Comparison of ENCODE assay signal across 13 mouse cellular contexts in genomic region chr5:114501252-114501651, GRCm38 (mm10). TPM values are rescaled to one million over a fixed set of nuclear protein-coding genes. Genes with fewer than 3 reads are reported as not detected.
DNase-seq lines count a peak whose midpoint lies in the region; ATAC-seq lines count a peak whose summit lies in the region.
"Had no signal": no experiment of that assay in that cellular context is flagged by ENCODE, and none has a peak within 500 bp of the region (broad histone marks: within the 10 kb centered on the region; RNA-seq: fewer than 3 reads in every experiment).

No protein-coding gene starts in this region.

- H3K4me3 ChIP-seq in megakaryocyte, embryonic 14.5 days (replicated peaks) = peak overlapping the region; percentile 1
- no peak overlapping the region for H3K4me3 ChIP-seq in embryonic facial prominence, embryonic 14.5 days (ENCODE audit: low read depth, low read length)
- H3K4me3 ChIP-seq: erythroblast, embryonic 14.5 days had no signal

- no peaks in the 10 kb centered on the region for H3K36me3 ChIP-seq in megakaryocyte, embryonic 14.5 days (replicated peaks; ENCODE audit: low read length)
- H3K36me3 ChIP-seq in embryonic facial prominence, embryonic 14.5 days (ENCODE audit: control insufficient read depth, insufficient read depth, low read length) = no peaks in the 10 kb centered on the region

- peaks cover 38% of the 10 kb centered on the region for H3K27me3 ChIP-seq in megakaryocyte, embryonic 14.5 days (replicated peaks)
- no peaks in the 10 kb centered on the region for H3K27me3 ChIP-seq in embryonic facial prominence, embryonic 14.5 days (replicated peaks; ENCODE audit: control insufficient read depth, insufficient read depth, low read length)

- peaks cover 30% of the 10 kb centered on the region for H3K4me1 ChIP-seq in megakaryocyte, embryonic 14.5 days
- no peaks in the 10 kb centered on the region for H3K4me1 ChIP-seq in embryonic facial prominence, embryonic 14.5 days (ENCODE audit: control insufficient read depth, insufficient read depth, low read length)

- H3K27ac ChIP-seq in embryonic facial prominence, embryonic 14.5 days (replicated peaks; ENCODE audit: low read depth, low read length) = peak overlapping the region; percentile 44; the same call in 1 of the 2 replicates
- H3K27ac ChIP-seq: macrophage had no signal

- ATAC-seq in megakaryocyte, adult 5-6 weeks (ENCODE audit: poor library complexity, severe bottlenecking) = no peak
- peak; percentile 90 for ATAC-seq in embryonic facial prominence, embryonic 14.5 days (ENCODE audit: low read depth)

- WGBS in embryonic facial prominence, embryonic 14.5 days = 40% methylated on average over 9 of the region's 9 CpGs

- no peak overlapping the region for H3K4me2 ChIP-seq in embryonic facial prominence, embryonic 14.5 days (ENCODE audit: low read depth, low read length)

- DNase-seq in adrenal gland, adult 2 months = peak; percentile 51
- DNase-seq in adrenal gland, adult 8-10 months = no peak
- peak; percentile 84 for DNase-seq in embryonic facial prominence, embryonic 14.5 days (ENCODE audit: low spot score)
- peak; percentile 27 for DNase-seq in lung, postnatal 36 days
- DNase-seq in right cerebral cortex, postnatal 14 days = no peak
- no peak for DNase-seq in spleen, postnatal 10 days (ENCODE audit: low spot score in 2 of 2)
- DNase-seq: cerebellum, postnatal 14 days; kidney, postnatal 25 days; thymus, postnatal 25 days had no signal

- no peak overlapping the region for H3K9ac ChIP-seq in embryonic facial prominence, embryonic 14.5 days (ENCODE audit: low read depth, low read length)

- peaks cover 42% of the 10 kb centered on the region for H3K9me3 ChIP-seq in megakaryocyte, embryonic 14.5 days
- no peaks in the 10 kb centered on the region for H3K9me3 ChIP-seq in embryonic facial prominence, embryonic 14.5 days (ENCODE audit: control insufficient read depth, low read length)

RNA-seq across cellular contexts. Expression of gene Mvk, which starts 57.2 kb away (rescaled TPM):
- total RNA-seq in adrenal gland, adult 2 months (2021) = 10 to 100 TPM; 32.6 to 34.0 TPM
- polyA plus RNA-seq in adrenal gland, adult 2 months (2012; rRNA removed) = 60.4 and 73.3 TPM in 2 replicates
- total RNA-seq in adrenal gland, adult 8-10 months (2022) = 10 to 100 TPM; 31.6 to 45.5 (median 37.1) TPM
- 131 and 255 TPM in 2 replicates for polyA plus RNA-seq in megakaryocyte, embryonic 14.5 days (2012; ENCODE audit: insufficient read depth, low replicate concordance)
- total RNA-seq in megakaryocyte, adult 5-6 weeks (2015) = 4.2 and 4.4 TPM in 2 replicates
- total RNA-seq in megakaryocyte, adult 5-6 weeks (2017) = 5.7 and 7.3 TPM in 2 replicates
- polyA plus RNA-seq in embryonic facial prominence, embryonic 14.5 days (2014; fragmentation: Nextera tagmentation; extraction: Ambion mirVana) = 42.6 and 48.2 TPM in 2 replicates

RNA-seq across cellular contexts. Expression of gene Mmab, which starts 57.4 kb away (rescaled TPM):
- 10 to 100 TPM; 21.2 to 23.1 TPM for total RNA-seq in adrenal gland, adult 2 months (2021)
- 27.4 and 37.4 TPM in 2 replicates for polyA plus RNA-seq in adrenal gland, adult 2 months (2012; rRNA removed)
- total RNA-seq in adrenal gland, adult 8-10 months (2022) = 10 to 100 TPM; 20.0 to 30.0 (median 24.4) TPM
- polyA plus RNA-seq in megakaryocyte, embryonic 14.5 days (2012; ENCODE audit: insufficient read depth, low replicate concordance) = 16.0 and 19.4 TPM in 2 replicates
- total RNA-seq in megakaryocyte, adult 5-6 weeks (2015) = 2.0 and 2.5 TPM in 2 replicates
- 3.6 and 4.2 TPM in 2 replicates for total RNA-seq in megakaryocyte, adult 5-6 weeks (2017)
- 26.1 and 30.8 TPM in 2 replicates for polyA plus RNA-seq in embryonic facial prominence, embryonic 14.5 days (2014; fragmentation: Nextera tagmentation; extraction: Ambion mirVana)

Comparison
In these comparisons a context has a peak if more than half of its experiments do, and no peak if none do; other contexts are left out.
1. DNase-seq: peak in adrenal gland, adult 2 months (single experiment), embryonic facial prominence, embryonic 14.5 days (single experiment) and lung, postnatal 36 days (single experiment); none in adrenal gland, adult 8-10 months (single experiment), right cerebral cortex, postnatal 14 days (single experiment) and spleen, postnatal 10 days (0 of 2).
2. RNA of gene Mmab, which starts 57.4 kb away (total RNA-seq): 20.0 to 30.0 TPM in adrenal gland, adult 8-10 months and 21.2 to 23.1 TPM in adrenal gland, adult 2 months; 2.0 to 4.2 TPM in megakaryocyte, adult 5-6 weeks; every median in the first group is over 4 times any median in the second.